In the genomic region with DNA sequence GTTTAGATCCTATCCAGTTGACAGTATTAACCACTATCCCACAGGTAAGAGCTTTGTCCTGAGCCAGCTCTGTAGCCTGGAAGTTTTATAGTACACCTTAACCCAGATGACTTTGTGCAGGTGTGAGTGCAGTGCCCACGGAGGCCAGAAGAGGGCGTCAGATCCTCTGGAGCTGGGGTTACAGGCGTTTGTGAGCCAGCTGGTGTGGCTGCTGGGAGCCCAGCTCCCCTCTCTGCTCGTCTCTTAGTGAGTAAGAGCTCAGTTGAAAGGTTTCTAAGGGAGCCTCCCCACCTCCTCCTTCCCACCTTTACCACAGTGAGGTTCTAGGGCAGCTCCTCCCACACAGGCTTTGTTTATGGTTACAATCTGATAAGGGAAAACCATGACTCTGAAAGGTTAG, we compare ENCODE assay signal across 20 mouse cellular contexts. TPM values are rescaled to one million over a fixed set of nuclear protein-coding genes. Genes with fewer than 3 reads are reported as not detected.
DNase-seq lines count a peak whose midpoint lies in the region; ATAC-seq and TF ChIP-seq lines count a peak whose summit lies in the region.
"Had no signal": no experiment of that assay in that cellular context is flagged by ENCODE, and none has a peak within 500 bp of the region (broad histone marks: within the 10 kb centered on the region; RNA-seq: fewer than 3 reads in every experiment).

No protein-coding gene starts in this region.

- no peaks in the 10 kb centered on the region; the same call in 1 of the 2 replicates for H3K27me3 ChIP-seq in forebrain, embryonic 11.5 days (ENCODE audit: control insufficient read depth, insufficient read depth, low read length)
- H3K27me3 ChIP-seq in forebrain, embryonic 13.5 days, result peaks cover 21% of the 10 kb centered on the region
- peaks cover 3% of the 10 kb centered on the region; the same call in 1 of the 2 replicates for H3K27me3 ChIP-seq in midbrain, postnatal 0 days (ENCODE audit: insufficient read depth, low read length)
- H3K27me3 ChIP-seq in midbrain, embryonic 14.5 days (ENCODE audit: control insufficient read depth, insufficient read depth, low read length), result no peaks in the 10 kb centered on the region
- H3K27me3 ChIP-seq: Patski had no signal

- no peak for ATAC-seq in forebrain, embryonic 11.5 days (replicated peaks; ENCODE audit: low FRiP score)
- ATAC-seq in forebrain, embryonic 13.5 days, result no peak
- ATAC-seq in midbrain, postnatal 0 days (ENCODE audit: low FRiP score), result no peak
- no peak for ATAC-seq in midbrain, embryonic 14.5 days (ENCODE audit: low FRiP score, low TSS enrichment)
- ATAC-seq in megakaryocyte, adult 5-6 weeks (ENCODE audit: poor library complexity, severe bottlenecking), result peak; percentile 66
- ATAC-seq: forebrain, embryonic 15.5 days; Patski had no signal

- no peak overlapping the region for H3K27ac ChIP-seq in forebrain, embryonic 11.5 days (ENCODE audit: low read depth, low read length)
- H3K27ac ChIP-seq in forebrain, embryonic 13.5 days, result no peak overlapping the region
- no peak overlapping the region for H3K27ac ChIP-seq in midbrain, postnatal 0 days (ENCODE audit: low read depth, low read length)
- H3K27ac ChIP-seq in midbrain, embryonic 14.5 days (replicated peaks; ENCODE audit: low read depth, low read length), result no peak overlapping the region
- H3K27ac ChIP-seq: embryonic facial prominence, embryonic 12.5 days; forebrain, embryonic 15.5 days; liver, embryonic 15.5 days; neural tube, embryonic 12.5 days had no signal

- no peaks in the 10 kb centered on the region for H3K4me1 ChIP-seq in forebrain, embryonic 11.5 days (replicated peaks; ENCODE audit: control insufficient read depth, insufficient read depth, low read length)
- H3K4me1 ChIP-seq in forebrain, embryonic 13.5 days, result 0 out of 2 replicates have a peak, but pooled peaks cover 6% of the 10 kb centered on the region
- H3K4me1 ChIP-seq in midbrain, postnatal 0 days (ENCODE audit: insufficient read depth, low read length), result no peaks in the 10 kb centered on the region
- 0 out of 2 replicates have a peak, but pooled peaks cover 4% of the 10 kb centered on the region for H3K4me1 ChIP-seq in midbrain, embryonic 14.5 days (ENCODE audit: control insufficient read depth, insufficient read depth, low read length)
- H3K4me1 ChIP-seq: embryonic facial prominence, embryonic 12.5 days had no signal

- 71% methylated on average over 4 of the region's 4 CpGs for WGBS in forebrain, embryonic 11.5 days
- 72% methylated on average over 4 of the region's 4 CpGs for WGBS in forebrain, embryonic 13.5 days
- WGBS in midbrain, postnatal 0 days, result 85% methylated on average over 4 of the region's 4 CpGs
- 68% methylated on average over 4 of the region's 4 CpGs for WGBS in midbrain, embryonic 14.5 days

- H3K9ac ChIP-seq in forebrain, embryonic 11.5 days (ENCODE audit: low read length), result no peak overlapping the region
- no peak overlapping the region for H3K9ac ChIP-seq in forebrain, embryonic 13.5 days
- no peak overlapping the region for H3K9ac ChIP-seq in midbrain, postnatal 0 days (replicated peaks; ENCODE audit: low read length, poor library complexity, severe bottlenecking)
- no peak overlapping the region for H3K9ac ChIP-seq in midbrain, embryonic 14.5 days (replicated peaks; ENCODE audit: low read length)
- H3K9ac ChIP-seq: embryonic facial prominence, embryonic 12.5 days; forebrain, embryonic 15.5 days; liver, embryonic 15.5 days; neural tube, embryonic 12.5 days had no signal

- no peak overlapping the region for H3K4me2 ChIP-seq in forebrain, embryonic 11.5 days (ENCODE audit: low read depth, low read length, severe bottlenecking)
- H3K4me2 ChIP-seq in forebrain, embryonic 13.5 days, result no peak overlapping the region
- no peak overlapping the region for H3K4me2 ChIP-seq in midbrain, postnatal 0 days (ENCODE audit: low read depth, low read length, poor library complexity, severe bottlenecking)
- no peak overlapping the region for H3K4me2 ChIP-seq in midbrain, embryonic 14.5 days (ENCODE audit: low read length)
- H3K4me2 ChIP-seq: embryonic facial prominence, embryonic 12.5 days; forebrain, embryonic 15.5 days; liver, embryonic 15.5 days; neural tube, embryonic 12.5 days had no signal

- DNase-seq in forebrain, embryonic 11.5 days (ENCODE audit: low spot score), result peak; percentile 44
- no peak for DNase-seq in midbrain, postnatal 0 days (ENCODE audit: low spot score)
- DNase-seq in midbrain, embryonic 14.5 days, result no peak
- DNase-seq in thymus, postnatal 36 days, result peak; percentile 34 to 57
- no peak for DNase-seq in retina, postnatal 1 day
- no peak for DNase-seq in left cerebral cortex, adult 18-20 months (ENCODE audit: low spot score in 2 of 2)
- DNase-seq: adrenal gland, postnatal 14 days; cerebellum, adult 2 months; gastrocnemius, postnatal 36 days; heart, postnatal 36 days; layer of hippocampus, postnatal 36 days had no signal

- H3K4me3 ChIP-seq in forebrain, embryonic 11.5 days (ENCODE audit: low read depth, low read length), result no peak overlapping the region
- no peak overlapping the region for H3K4me3 ChIP-seq in forebrain, embryonic 13.5 days
- no peak overlapping the region for H3K4me3 ChIP-seq in midbrain, postnatal 0 days (ENCODE audit: low read depth, low read length)
- no peak overlapping the region for H3K4me3 ChIP-seq in midbrain, embryonic 14.5 days (replicated peaks; ENCODE audit: low read depth, low read length)
- H3K4me3 ChIP-seq: embryonic facial prominence, embryonic 12.5 days; forebrain, embryonic 15.5 days; liver, embryonic 15.5 days; megakaryocyte, embryonic 14.5 days; neural tube, embryonic 12.5 days had no signal

- peak; percentile 27; the same call in 1 of the 2 replicates for TF ChIP-seq CTCF in midbrain, postnatal 0 days (IDR thresholded peaks at IDR 0.05)

- H3K9me3 ChIP-seq in forebrain, embryonic 11.5 days (ENCODE audit: control insufficient read depth, low read length), result no peaks in the 10 kb centered on the region
- H3K9me3 ChIP-seq in forebrain, embryonic 13.5 days (replicated peaks), result no peaks in the 10 kb centered on the region
- H3K9me3 ChIP-seq in midbrain, postnatal 0 days (ENCODE audit: low read length), result no peaks in the 10 kb centered on the region
- H3K9me3 ChIP-seq in midbrain, embryonic 14.5 days (ENCODE audit: control insufficient read depth, low read length), result no peaks in the 10 kb centered on the region
- H3K9me3 ChIP-seq: embryonic facial prominence, embryonic 12.5 days; forebrain, embryonic 15.5 days; liver, embryonic 15.5 days; neural tube, embryonic 12.5 days had no signal

- no peaks in the 10 kb centered on the region for H3K36me3 ChIP-seq in forebrain, embryonic 11.5 days (ENCODE audit: control insufficient read depth, insufficient read depth, low read length)
- H3K36me3 ChIP-seq in forebrain, embryonic 13.5 days (ENCODE audit: poor library complexity, severe bottlenecking), result no peaks in the 10 kb centered on the region
- no peaks in the 10 kb centered on the region for H3K36me3 ChIP-seq in midbrain, postnatal 0 days (ENCODE audit: insufficient read depth, low read length)
- no peaks in the 10 kb centered on the region for H3K36me3 ChIP-seq in midbrain, embryonic 14.5 days (ENCODE audit: control insufficient read depth, insufficient read depth, low read length)
- H3K36me3 ChIP-seq: embryonic facial prominence, embryonic 12.5 days; forebrain, embryonic 15.5 days; liver, embryonic 15.5 days; neural tube, embryonic 12.5 days had no signal

RNA-seq across cellular contexts. Expression of a gene that starts 18.9 kb away (rescaled TPM):
- polyA plus RNA-seq in forebrain, embryonic 11.5 days (2014; fragmentation: Nextera tagmentation; extraction: Ambion mirVana), result not detected in 2 replicates
- not detected in 2 replicates for polyA plus RNA-seq in forebrain, embryonic 13.5 days (2015; fragmentation: Nextera tagmentation; extraction: Ambion mirVana)
- total RNA-seq in midbrain, postnatal 0 days (2014; rRNA removed), result not detected in 2 replicates
- polyA plus RNA-seq in midbrain, postnatal 0 days (2015; fragmentation: Nextera tagmentation; extraction: Ambion mirVana), result 2.1 and 5.0 TPM in 2 replicates
- 1.6 TPM in 1 of 2 replicates, not detected in the other for polyA plus RNA-seq in midbrain, embryonic 14.5 days (2014; fragmentation: Nextera tagmentation; extraction: Ambion mirVana)
- total RNA-seq in megakaryocyte, adult 5-6 weeks (2015), result 2.3 and 3.7 TPM in 2 replicates
- not detected in 2 replicates for total RNA-seq in megakaryocyte, adult 5-6 weeks (2017)
- total RNA-seq in left cerebral cortex, adult 18-20 months (2021), result not detected
- total RNA-seq: heart, postnatal 36 days had no signal
- polyA plus RNA-seq: liver, embryonic 15.5 days; Patski; small intestine, adult 2 months had no signal

RNA-seq across cellular contexts. Expression of a gene that starts 46.2 kb away (rescaled TPM):
- polyA plus RNA-seq in forebrain, embryonic 11.5 days (2014; fragmentation: Nextera tagmentation; extraction: Ambion mirVana), result 13.6 and 16.1 TPM in 2 replicates
- polyA plus RNA-seq in forebrain, embryonic 13.5 days (2015; fragmentation: Nextera tagmentation; extraction: Ambion mirVana), result 2.6 and 3.0 TPM in 2 replicates
- 13.4 and 16.5 TPM in 2 replicates for total RNA-seq in midbrain, postnatal 0 days (2014; rRNA removed)
- polyA plus RNA-seq in midbrain, postnatal 0 days (2015; fragmentation: Nextera tagmentation; extraction: Ambion mirVana), result 6.7 and 7.0 TPM in 2 replicates
- polyA plus RNA-seq in midbrain, embryonic 14.5 days (2014; fragmentation: Nextera tagmentation; extraction: Ambion mirVana), result 2.0 and 5.6 TPM in 2 replicates
- 0.18 TPM in 1 of 2 replicates, not detected in the other for total RNA-seq in megakaryocyte, adult 5-6 weeks (2015)
- 0.12 and 0.55 TPM in 2 replicates for total RNA-seq in megakaryocyte, adult 5-6 weeks (2017)
- 1 to 10 TPM in 1 of 2 experiments, under 1 TPM in 1; 0.56 to 1.0 TPM for total RNA-seq in left cerebral cortex, adult 18-20 months (2021)
- total RNA-seq: gastrocnemius, postnatal 36 days had no signal
- polyA plus RNA-seq: Patski had no signal

Comparison
In these comparisons a context has a peak if more than half of its experiments do, and no peak if none do; other contexts are left out.
1. DNase-seq: peak in forebrain, embryonic 11.5 days (single experiment) and thymus, postnatal 36 days (2 of 2); none in midbrain, postnatal 0 days (single experiment), midbrain, embryonic 14.5 days (single experiment), retina, postnatal 1 day (single experiment) and left cerebral cortex, adult 18-20 months (0 of 2).